Mouse (Mus musculus) neural tube, embryonic 11.5 days (tissue): Measurements from ENCODE around the gene Nt5c3. TPM values are rescaled to one million over a fixed set of nuclear protein-coding genes. Genes with fewer than 3 reads are reported as not detected.

Experiments used
- ATAC-seq: fragments of 200-750 bp; cut with Nextera tagmentation; 2 replicates; pipeline ENCODE4 v1.8.0; 2017; ENCODE audit warnings: moderate number of reproducible peaks, mild to moderate bottlenecking, moderate TSS enrichment, moderate library complexity; ENCODE audit not compliant: insufficient read depth, low FRiP score, low TSS enrichment
- DNase-seq: peaks from one replicate; pipeline ENCODE4 v3.0.0-alpha.2; 2015; ENCODE audit warnings: low spot score
- H3K27ac ChIP-seq: fragments of 300-500 bp; sonication (generic); 2 replicates; pipeline ENCODE4 v1.5.1; 2014; ENCODE audit warnings: low read depth, mild to moderate bottlenecking, low read length
- H3K27me3 ChIP-seq: fragments of 300-500 bp; sonication (generic); 2 replicates; pipeline ENCODE4 v1.6.1; 2014; ENCODE audit warnings: mild to moderate bottlenecking, low read length, mixed read lengths; ENCODE audit not compliant: control insufficient read depth, insufficient read depth
- H3K36me3 ChIP-seq: fragments of 300-500 bp; sonication (generic); 2 replicates; pipeline ENCODE4 v1.6.1; 2014; ENCODE audit warnings: mild to moderate bottlenecking, low read length, moderate library complexity, mixed read lengths; ENCODE audit not compliant: control insufficient read depth, insufficient read depth
- H3K4me1 ChIP-seq: fragments of 300-500 bp; sonication (generic); 2 replicates; pipeline ENCODE4 v1.6.1; 2014; ENCODE audit warnings: low read length, mixed read lengths; ENCODE audit not compliant: control insufficient read depth, insufficient read depth
- H3K4me2 ChIP-seq: fragments of 300-500 bp; sonication (generic); 2 replicates; pipeline ENCODE4 v1.6.1; 2014; ENCODE audit warnings: low read depth, mild to moderate bottlenecking, moderate library complexity
- H3K4me3 ChIP-seq: fragments of 300-500 bp; sonication (generic); 2 replicates; pipeline ENCODE4 v1.5.1; 2014; ENCODE audit warnings: low read depth, low read length
- H3K9ac ChIP-seq: fragments of 300-500 bp; sonication (generic); 2 replicates; pipeline ENCODE4 v1.6.1; 2014; ENCODE audit warnings: mild to moderate bottlenecking, low read length
- H3K9me3 ChIP-seq: fragments of 300-500 bp; sonication (generic); 2 replicates; pipeline ENCODE4 v1.6.1; 2016; ENCODE audit warnings: low read length; ENCODE audit not compliant: control insufficient read depth
- WGBS: fragments of 180-500 bp; shearing (Covaris S2); extraction: QIAGEN DNeasy Blood & Tissue Kit; methylation state at CpG from one replicate; pipeline ENCODE4 v1.1.7; 2014; 5-methylcytosine and 5-hydroxymethylcytosine counted together
- polyA plus RNA-seq: library from polyadenylated mRNA; unstranded; fragments of >200 nt; fragmentation: Nextera tagmentation; extraction: Ambion mirVana; gene quantifications from 2 replicates; pipeline ENCODE4 v1.2.1, GENCODE M21; 2014

Gene Nt5c3
- polyA plus RNA-seq, 1 experiment from 2014 or later, result 90.7 TPM

DNA sequence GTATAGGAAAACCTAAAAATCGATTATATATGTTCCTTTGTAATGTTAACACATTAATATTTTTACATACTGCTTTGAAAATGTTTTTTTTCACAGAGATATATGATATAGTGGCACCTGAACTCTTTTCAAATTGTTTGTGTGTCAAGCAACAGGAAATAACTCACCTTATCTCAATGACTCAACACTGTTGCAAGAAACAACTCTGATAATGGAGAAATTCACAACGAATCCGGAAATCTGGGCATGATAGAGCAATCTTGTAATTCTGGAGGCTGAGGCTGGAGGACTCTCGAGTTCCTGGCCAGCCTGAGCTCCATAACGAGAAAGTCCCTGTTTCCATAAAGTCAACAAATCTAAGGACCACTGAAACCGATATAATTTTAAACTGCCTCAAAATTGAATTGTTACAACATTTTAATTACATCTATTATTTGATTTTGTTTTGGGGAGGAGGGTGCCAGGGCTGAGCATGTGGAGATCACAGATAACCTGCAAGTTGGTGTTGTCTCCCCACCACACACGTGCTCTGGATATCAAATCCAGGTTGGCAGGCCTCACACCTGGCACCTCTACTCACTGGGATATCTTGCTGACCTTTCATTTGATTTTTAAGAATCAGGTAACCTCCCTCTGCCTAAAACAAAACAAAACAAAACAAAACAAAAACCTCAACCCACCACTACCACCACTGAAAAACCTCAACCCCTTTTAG, 4.2 kb downstream of the Nt5c3 start:
- H3K4me1 ChIP-seq, result no peaks in the 10 kb centered on the region
- 92% methylated on average over 7 of the region's 7 CpGs for WGBS
- H3K36me3 ChIP-seq, result no peaks in the 10 kb centered on the region
- H3K4me2 ChIP-seq, result no peak overlapping the region
- no peak overlapping the region for H3K4me3 ChIP-seq
- H3K9me3 ChIP-seq, result no peaks in the 10 kb centered on the region; the same call in 1 of the 2 replicates
- no peak overlapping the region for H3K9ac ChIP-seq
- H3K27me3 ChIP-seq, result no peaks in the 10 kb centered on the region
- no peak for DNase-seq
- ATAC-seq, result no peak
- H3K27ac ChIP-seq, result no peak overlapping the region

DNA sequence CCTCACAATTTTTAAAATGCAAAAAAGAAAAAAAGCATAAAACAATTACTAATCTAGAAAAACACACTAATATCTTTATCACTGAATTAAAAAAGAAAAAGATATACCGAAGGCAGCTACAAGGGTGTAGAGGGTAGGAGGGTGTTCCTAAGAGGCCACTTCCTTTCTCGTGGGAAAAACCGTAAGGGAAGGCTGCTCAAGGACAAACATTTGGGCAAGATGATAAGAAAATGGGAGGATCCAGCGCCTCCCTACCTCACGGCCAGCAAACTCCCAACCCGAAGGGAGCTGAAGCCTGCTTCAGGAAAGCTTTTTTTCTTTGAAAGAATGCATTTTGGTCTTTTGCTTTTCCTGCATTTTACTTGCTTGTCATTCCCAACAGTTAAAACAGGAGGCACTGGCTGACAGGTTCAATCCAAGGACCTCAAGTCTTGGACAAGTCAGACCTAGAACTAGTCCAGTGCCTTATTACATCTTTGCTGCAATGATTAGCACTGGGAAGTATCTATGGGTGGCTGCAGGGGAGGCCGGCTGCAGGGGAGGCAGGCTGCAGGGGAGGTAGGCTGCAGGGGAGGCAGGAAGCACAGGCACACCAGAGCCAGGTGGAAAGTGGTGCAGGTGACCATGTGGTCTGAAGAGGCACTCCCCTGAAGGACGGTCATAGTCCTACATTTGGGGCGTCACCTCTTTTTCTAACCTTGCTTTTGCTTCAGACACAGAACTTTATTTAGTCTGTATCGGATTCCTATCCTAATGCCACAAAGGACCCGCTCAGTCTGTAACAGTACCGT, 6.0 kb downstream of the Nt5c3 start:
- Histone ChIP-seq H3K4me2 (no peak overlapping the region), H3K9me3 (no peaks in the 10 kb centered on the region; the same call in 1 of the 2 replicates), H3K36me3 (no peaks in the 10 kb centered on the region), H3K27me3 (no peaks in the 10 kb centered on the region), H3K4me3 (no peak overlapping the region), H3K27ac (no peak overlapping the region), H3K9ac (no peak overlapping the region), H3K4me1 (no peaks in the 10 kb centered on the region)
- WGBS, result 73% methylated on average over 12 of the region's 12 CpGs
- DNase-seq, result no peak
- no peak for ATAC-seq

DNA sequence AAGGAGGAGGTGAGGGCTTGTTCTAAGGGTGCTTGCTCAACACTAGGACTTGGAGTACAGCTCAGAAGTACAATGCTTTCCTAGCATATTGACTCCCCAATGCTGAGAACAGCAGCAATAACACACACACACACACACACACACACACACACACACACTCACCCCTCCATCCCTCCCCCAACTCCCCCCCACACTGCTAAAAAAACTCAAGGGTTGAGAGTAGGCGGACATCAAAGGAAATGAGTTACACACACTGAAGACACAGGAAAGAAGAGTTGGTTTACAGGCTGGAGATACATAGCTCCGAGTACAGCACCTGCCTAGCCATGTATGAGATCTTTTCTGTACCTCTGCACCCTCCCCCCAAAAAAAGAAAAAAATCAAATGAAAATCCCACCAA, 7.5 kb downstream of the Nt5c3 start:
- Histone ChIP-seq H3K9ac (no peak overlapping the region), H3K4me3 (no peak overlapping the region), H3K4me2 (no peak overlapping the region), H3K4me1 (no peaks in the 10 kb centered on the region), H3K36me3 (no peaks in the 10 kb centered on the region), H3K27me3 (no peaks in the 10 kb centered on the region), H3K27ac (no peak overlapping the region), H3K9me3 (no peaks in the 10 kb centered on the region; the same call in 1 of the 2 replicates)
- no peak for ATAC-seq
- 80% methylated on average over 2 of the region's 2 CpGs for WGBS
- DNase-seq, result no peak

DNA sequence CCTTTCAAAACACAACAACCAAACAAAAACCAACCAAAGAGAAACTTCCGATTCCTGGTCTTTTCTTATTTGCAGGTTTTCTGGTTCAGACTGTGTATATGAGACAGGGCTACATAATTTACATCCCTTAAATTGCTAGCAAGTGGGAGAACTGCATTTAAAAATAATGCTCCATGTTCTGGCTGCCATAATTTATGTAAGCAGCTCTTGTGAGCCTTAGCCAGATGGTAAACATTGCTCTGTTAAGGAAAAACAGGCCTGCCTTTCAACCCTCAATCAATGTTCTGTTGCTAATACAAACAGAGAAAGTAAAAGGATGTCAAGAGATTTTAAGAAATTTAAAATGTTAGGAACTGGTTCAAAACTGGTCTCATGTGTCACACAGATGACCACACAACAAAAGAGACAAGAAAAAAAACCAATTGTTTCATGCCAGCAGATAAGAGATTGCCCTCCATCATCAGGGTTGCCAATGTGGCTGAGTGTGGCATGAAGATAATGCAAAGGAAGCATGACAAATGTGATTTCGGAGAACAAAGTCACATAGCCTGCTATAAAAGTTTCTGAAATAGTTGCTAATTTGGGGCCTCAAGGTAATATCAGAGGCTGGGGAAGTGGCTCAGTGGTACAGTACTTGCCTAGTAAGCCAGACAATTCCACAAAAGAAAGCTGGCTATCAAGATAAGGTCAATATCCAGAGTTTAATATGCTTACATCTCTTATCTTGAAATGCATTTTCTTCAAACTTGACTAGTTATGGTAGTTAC, 10.5 kb downstream of the Nt5c3 start:
- DNase-seq, result no peak
- Histone ChIP-seq H3K4me2 (no peak overlapping the region), H3K27me3 (no peaks in the 10 kb centered on the region), H3K9me3 (no peaks in the 10 kb centered on the region; the same call in 1 of the 2 replicates), H3K36me3 (no peaks in the 10 kb centered on the region), H3K27ac (no peak overlapping the region), H3K9ac (no peak overlapping the region), H3K4me3 (no peak overlapping the region), H3K4me1 (no peaks in the 10 kb centered on the region)
- WGBS, result 79% methylated on average over 2 of the region's 2 CpGs
- no peak for ATAC-seq

DNA sequence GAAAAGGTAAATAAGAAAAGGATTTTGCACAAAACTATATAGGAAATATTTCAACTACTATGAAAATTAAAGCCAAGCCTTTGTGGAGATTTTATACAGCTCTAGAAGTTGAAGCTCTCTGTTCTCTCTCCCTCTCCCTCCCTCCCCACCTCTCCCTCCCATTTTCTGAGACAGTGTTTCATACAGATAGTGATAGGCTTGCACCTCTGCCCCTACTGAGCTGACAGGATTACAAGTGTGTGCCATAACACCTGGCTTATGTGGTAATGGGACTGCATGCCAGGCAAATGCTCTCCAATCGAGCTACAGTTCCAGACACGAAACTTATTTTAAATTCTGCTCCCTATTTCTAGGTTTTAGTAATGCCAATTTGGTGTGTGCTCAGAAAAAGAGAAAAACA, 12.8 kb downstream of the Nt5c3 start:
- ATAC-seq, result no peak
- H3K9me3 ChIP-seq, result no peaks in the 10 kb centered on the region; the same call in 1 of the 2 replicates
- no peak overlapping the region for H3K4me3 ChIP-seq
- WGBS, result 83% methylated on average over 2 of the region's 2 CpGs
- H3K27me3 ChIP-seq, result no peaks in the 10 kb centered on the region
- no peaks in the 10 kb centered on the region for H3K4me1 ChIP-seq
- no peak for DNase-seq
- H3K36me3 ChIP-seq, result no peaks in the 10 kb centered on the region
- H3K27ac ChIP-seq, result no peak overlapping the region
- no peak overlapping the region for H3K4me2 ChIP-seq
- no peak overlapping the region for H3K9ac ChIP-seq

DNA sequence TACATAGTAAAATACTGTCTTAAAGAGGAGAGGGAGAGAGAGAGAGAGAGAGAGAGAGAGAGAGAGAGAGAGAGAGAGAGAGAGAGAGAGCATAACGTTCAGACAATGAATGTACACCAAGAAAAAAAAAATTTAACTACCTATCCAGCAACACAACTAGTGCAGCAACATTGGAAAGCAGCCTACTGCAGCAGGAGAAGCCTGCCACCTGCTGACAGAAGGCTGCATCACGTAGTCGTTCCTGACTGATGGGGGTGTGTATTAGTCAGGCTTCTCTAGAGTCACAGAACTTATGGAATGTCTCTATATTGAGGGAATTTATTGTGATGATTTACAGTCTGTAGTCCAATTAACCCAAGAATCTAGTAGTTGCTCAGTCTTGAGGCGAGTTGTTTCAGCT, 14.8 kb downstream of the Nt5c3 start:
- ATAC-seq (peak; percentile 71; the same call in 1 of the 2 replicates), DNase-seq (peak; percentile 54)
- no peaks in the 10 kb centered on the region for H3K9me3 ChIP-seq
- H3K4me2 ChIP-seq, result no peak overlapping the region
- H3K27me3 ChIP-seq, result no peaks in the 10 kb centered on the region
- no peak overlapping the region for H3K27ac ChIP-seq
- WGBS, result 18% methylated on average over 4 of the region's 4 CpGs
- no peaks in the 10 kb centered on the region for H3K36me3 ChIP-seq
- no peaks in the 10 kb centered on the region for H3K4me1 ChIP-seq
- no peak overlapping the region for H3K9ac ChIP-seq
- H3K4me3 ChIP-seq, result no peak overlapping the region

DNA sequence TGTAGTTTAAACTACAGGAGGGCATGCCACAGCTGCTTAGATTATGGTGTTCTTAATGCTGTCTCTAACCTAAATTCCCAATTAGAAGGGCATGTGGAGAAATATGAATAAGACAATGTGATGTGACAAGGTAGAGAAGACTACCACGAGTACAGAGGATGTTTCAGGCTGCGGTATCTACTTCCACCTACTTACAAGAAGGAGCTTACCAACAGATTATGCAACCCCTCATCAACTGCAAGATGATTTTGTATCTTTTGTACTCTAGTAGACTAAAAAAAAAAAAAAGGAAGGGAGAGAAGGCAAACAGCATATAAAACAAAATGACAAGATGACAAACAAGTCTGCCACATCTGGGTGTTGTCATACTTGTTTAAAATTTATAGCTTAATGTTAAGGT, 15.3 kb downstream of the Nt5c3 start:
- DNase-seq (no peak), ATAC-seq (no peak)
- Histone ChIP-seq H3K27me3 (no peaks in the 10 kb centered on the region), H3K4me3 (no peak overlapping the region), H3K9me3 (no peaks in the 10 kb centered on the region), H3K36me3 (no peaks in the 10 kb centered on the region), H3K27ac (no peak overlapping the region), H3K4me1 (no peaks in the 10 kb centered on the region), H3K9ac (no peak overlapping the region), H3K4me2 (no peak overlapping the region)
- 91% methylated on average over 2 of the region's 2 CpGs for WGBS

DNA sequence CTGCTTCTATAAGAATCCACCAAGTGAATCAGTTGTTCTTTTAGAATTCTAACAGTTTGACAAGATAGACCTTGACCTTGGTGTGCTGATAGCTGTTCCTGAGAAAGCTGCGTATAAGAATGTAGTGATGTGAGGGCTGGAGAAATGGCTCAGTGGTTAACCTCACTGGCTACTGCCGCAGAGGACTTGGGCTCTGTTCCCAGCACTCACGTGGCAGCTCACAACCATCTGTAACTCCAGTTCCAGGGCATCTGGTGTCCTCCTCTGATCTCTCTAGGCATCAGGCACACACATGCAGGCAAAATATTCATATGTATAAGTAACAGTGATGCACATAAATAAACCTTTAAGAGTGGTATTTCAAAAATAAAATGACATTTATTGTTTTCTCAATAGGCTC, 15.8 kb downstream of the Nt5c3 start:
- ATAC-seq (no peak), DNase-seq (no peak)
- WGBS, result 94% methylated on average over 3 of the region's 3 CpGs
- H3K36me3 ChIP-seq, result no peaks in the 10 kb centered on the region
- no peaks in the 10 kb centered on the region for H3K27me3 ChIP-seq
- H3K4me1 ChIP-seq, result no peaks in the 10 kb centered on the region
- H3K27ac ChIP-seq, result no peak overlapping the region
- H3K4me2 ChIP-seq, result no peak overlapping the region
- H3K9ac ChIP-seq, result no peak overlapping the region
- H3K4me3 ChIP-seq, result no peak overlapping the region
- no peaks in the 10 kb centered on the region for H3K9me3 ChIP-seq
